Mouse (Mus musculus) G1E (cell line): ENCODE measurements around the gene Dnajc13.

Experiments used
- CTCF ChIP-seq: IDR thresholded peaks from 2 replicates; pipeline ENCODE4 v1.5.1; 2012; ENCODE audit warnings: low read depth, low read length, inconsistent platforms, mixed read lengths
- GATA2 ChIP-seq: IDR thresholded peaks from 2 replicates; pipeline ENCODE4 v1.6.1; 2012; ENCODE audit warnings: low read depth, low read length, inconsistent platforms, borderline replicate concordance

DNA sequence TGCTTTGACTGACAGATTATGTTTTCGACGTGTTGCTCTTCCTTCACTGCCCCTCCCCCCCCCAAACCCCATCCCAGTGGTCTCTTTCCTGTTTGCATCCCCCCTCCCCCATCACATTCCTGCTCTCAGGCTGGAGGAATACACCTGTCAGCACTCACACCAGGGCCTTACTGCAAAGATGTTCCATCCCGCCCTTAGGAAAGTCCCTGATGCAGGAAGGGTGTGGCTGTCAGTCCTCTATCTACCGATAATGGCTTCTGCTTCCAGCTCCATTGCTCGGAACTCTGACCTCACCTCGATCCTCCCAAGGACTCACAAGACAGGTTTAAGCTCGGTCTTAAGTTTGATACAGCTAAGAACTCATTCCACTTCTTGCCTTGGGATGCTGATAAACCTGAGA is 116.0 kb downstream of the Dnajc13 start:
- TF ChIP-seq CTCF (no peak), GATA2 (no peak)
